Mouse (Mus musculus) lung, embryonic 15.5 days (tissue): ENCODE results near the gene Trio. TPM values are rescaled to one million over a fixed set of nuclear protein-coding genes. Genes with fewer than 3 reads are reported as not detected.

ENCODE experiments used
- ATAC-seq: fragments of 200-750 bp; cut with Nextera tagmentation; 2 replicates; pipeline ENCODE4 v1.8.0; 2017; ENCODE audit warnings: moderate number of reproducible peaks, borderline replicate concordance; ENCODE audit not compliant: low FRiP score, low TSS enrichment; ENCODE audit errors: extremely low read depth
- H3K27ac ChIP-seq: fragments of 300-500 bp; sonication (generic); 2 replicates; pipeline ENCODE4 v1.5.1; 2015; ENCODE audit warnings: moderate library complexity, mild to moderate bottlenecking, inconsistent platforms
- H3K27me3 ChIP-seq: fragments of 300-500 bp; sonication (generic); 2 replicates; pipeline ENCODE4 v1.6.1; 2015; ENCODE audit warnings: inconsistent platforms
- H3K36me3 ChIP-seq: fragments of 300-500 bp; sonication (generic); 2 replicates; pipeline ENCODE4 v1.6.1; 2015; ENCODE audit warnings: inconsistent platforms
- H3K4me1 ChIP-seq: fragments of 300-500 bp; sonication (generic); 2 replicates; pipeline ENCODE4 v1.6.1; 2015; ENCODE audit warnings: inconsistent platforms
- H3K4me2 ChIP-seq: fragments of 300-500 bp; sonication (generic); 2 replicates; pipeline ENCODE4 v1.6.1; 2015; ENCODE audit warnings: inconsistent platforms, mild to moderate bottlenecking, moderate library complexity
- H3K4me3 ChIP-seq: fragments of 300-500 bp; sonication (generic); 2 replicates; pipeline ENCODE4 v1.5.1; 2015; ENCODE audit warnings: mild to moderate bottlenecking, inconsistent platforms
- H3K9ac ChIP-seq: fragments of 300-500 bp; sonication (generic); 2 replicates; pipeline ENCODE4 v1.6.1; 2015; ENCODE audit warnings: inconsistent platforms
- H3K9me3 ChIP-seq: fragments of 300-500 bp; sonication (generic); 2 replicates; pipeline ENCODE4 v1.6.1; 2016; ENCODE audit warnings: inconsistent platforms
- WGBS: fragments of 180-500 bp; shearing (Covaris S2); methylation state at CpG from one replicate; pipeline ENCODE4 v1.1.7; 2015; 5-methylcytosine and 5-hydroxymethylcytosine counted together
- polyA plus RNA-seq: library from polyadenylated mRNA; unstranded; fragments of >200 nt; fragmentation: Nextera tagmentation; extraction: Ambion mirVana; gene quantifications from 2 replicates; pipeline ENCODE4 v1.2.1, GENCODE M21; 2015

Trio gene
- polyA plus RNA-seq, 1 experiment from 2014 or later = 18.7 TPM

DNA sequence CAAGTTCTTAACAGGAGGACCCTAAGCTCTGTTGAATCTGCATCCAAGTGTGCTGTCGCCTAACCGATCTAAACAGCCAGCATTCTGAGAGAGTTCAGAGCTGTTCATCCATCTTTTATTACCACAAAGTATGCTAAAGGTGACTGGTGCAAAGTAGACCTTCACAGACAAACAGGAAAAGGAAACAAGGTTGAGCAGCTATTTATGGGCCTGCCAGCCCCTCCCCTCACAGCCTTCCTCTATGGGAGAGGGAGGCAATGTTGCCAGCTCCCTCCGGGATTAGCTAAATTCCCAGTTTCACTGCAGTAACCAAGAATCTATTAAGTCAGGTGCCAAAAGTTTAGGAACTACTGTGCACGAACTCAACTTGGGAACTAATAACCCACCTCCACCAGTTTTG is 24.3 kb downstream of the Trio start:
- no peak for ATAC-seq
- Histone ChIP-seq H3K9ac (no peak overlapping the region), H3K27ac (no peak overlapping the region), H3K4me3 (no peak overlapping the region), H3K9me3 (no peaks in the 10 kb centered on the region), H3K36me3 (no peaks in the 10 kb centered on the region), H3K4me1 (peaks cover 64% of the 10 kb centered on the region), H3K4me2 (no peak overlapping the region), H3K27me3 (no peaks in the 10 kb centered on the region)
- 54% methylated on average over 4 of the region's 4 CpGs for WGBS

DNA sequence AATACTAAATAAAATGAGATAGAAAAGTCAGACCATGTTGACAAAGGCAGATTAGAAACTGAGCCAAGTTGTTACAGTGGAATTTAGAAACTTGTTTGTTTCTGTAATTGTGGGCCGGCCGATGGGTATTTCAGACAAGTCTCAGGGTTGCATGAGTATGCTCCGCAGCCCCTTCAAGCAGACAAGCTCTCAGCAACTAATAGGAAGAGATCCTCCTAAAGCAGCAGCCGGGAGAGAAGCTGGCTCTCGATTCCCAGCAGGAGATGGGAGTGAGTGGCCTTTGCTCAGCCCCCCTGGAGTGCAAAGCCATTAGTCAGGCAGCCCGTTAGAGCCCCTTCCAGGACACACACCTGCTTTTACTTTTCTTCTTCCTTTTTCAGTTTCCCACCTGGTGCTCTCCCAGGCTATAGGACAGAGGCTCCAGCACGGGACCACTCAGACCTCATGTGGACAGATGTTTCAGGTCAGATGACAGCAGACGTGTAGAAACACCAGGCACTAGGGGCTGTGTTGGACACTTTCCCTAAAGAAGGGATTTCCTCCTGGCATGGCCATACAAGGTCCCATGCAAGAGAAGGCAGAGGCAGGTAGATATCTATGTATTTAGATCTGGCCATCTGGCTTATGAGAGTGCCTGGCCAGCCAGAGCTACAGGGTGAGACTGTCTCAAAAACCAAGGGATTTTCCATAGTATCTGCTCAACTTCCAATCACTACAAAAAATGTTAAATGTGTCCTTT is 26.9 kb downstream of the Trio start:
- H3K36me3 ChIP-seq = no peaks in the 10 kb centered on the region
- peaks cover 71% of the 10 kb centered on the region for H3K4me1 ChIP-seq
- H3K9ac ChIP-seq = no peak overlapping the region
- ATAC-seq = no peak
- 12% methylated on average over 8 of the region's 8 CpGs for WGBS
- H3K4me2 ChIP-seq = no peak overlapping the region
- H3K9me3 ChIP-seq = no peaks in the 10 kb centered on the region
- H3K4me3 ChIP-seq = no peak overlapping the region
- H3K27ac ChIP-seq = no peak overlapping the region
- no peaks in the 10 kb centered on the region for H3K27me3 ChIP-seq

DNA sequence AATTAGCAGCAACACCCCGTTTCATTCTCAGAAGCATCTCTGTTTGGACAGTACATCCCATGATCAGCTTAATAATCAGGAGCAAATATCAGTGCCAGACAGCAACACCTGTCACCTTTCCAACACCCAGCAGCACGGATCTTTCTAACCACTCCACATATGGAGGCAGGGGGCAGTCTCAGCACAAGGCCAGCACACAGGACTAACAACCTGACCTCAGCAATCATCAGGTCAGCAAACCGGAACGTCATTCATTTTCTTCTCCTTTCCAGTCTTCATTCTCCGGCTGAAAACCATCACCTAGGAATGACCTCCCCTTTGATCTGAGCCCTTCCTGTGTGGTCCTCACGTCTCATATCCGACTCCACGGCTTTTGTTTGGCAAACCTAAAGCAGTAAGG is 27.7 kb downstream of the Trio start:
- H3K4me2 ChIP-seq = no peak overlapping the region; the same call in 1 of the 2 replicates
- H3K4me3 ChIP-seq = no peak overlapping the region
- ATAC-seq = no peak
- H3K4me1 ChIP-seq = peaks cover 75% of the 10 kb centered on the region
- H3K9me3 ChIP-seq = no peaks in the 10 kb centered on the region
- no peak overlapping the region for H3K9ac ChIP-seq
- H3K36me3 ChIP-seq = no peaks in the 10 kb centered on the region
- WGBS = 12% methylated on average over 8 of the region's 8 CpGs
- H3K27me3 ChIP-seq = no peaks in the 10 kb centered on the region
- 0 out of 2 replicates have a peak overlapping the region, but pooled peaks have one; percentile 60 for H3K27ac ChIP-seq

DNA sequence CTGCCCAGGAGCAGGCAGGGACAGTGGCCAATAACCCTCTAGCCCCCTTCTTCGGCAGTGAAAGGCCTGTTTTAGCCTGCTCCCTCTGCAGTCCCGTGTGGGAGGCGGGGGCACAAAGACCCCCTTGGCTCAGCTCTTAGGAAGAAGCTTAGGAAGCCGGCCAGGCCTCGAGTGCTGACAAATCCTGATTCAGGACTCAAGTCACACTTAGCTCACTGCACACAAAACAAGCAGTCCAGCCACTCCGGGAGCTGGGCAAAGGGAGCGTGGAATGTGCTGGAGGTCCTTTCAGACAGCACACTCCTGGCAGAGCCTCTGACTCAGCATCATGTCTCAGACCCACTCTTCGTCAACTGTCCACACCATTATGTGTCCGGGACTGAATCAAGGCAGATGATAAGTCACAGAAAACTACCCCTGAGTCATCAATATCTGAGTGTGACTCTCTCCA is 28.2 kb downstream of the Trio start:
- no peak overlapping the region for H3K4me2 ChIP-seq
- H3K9ac ChIP-seq = no peak overlapping the region
- no peaks in the 10 kb centered on the region for H3K27me3 ChIP-seq
- WGBS = 20% methylated on average over 9 of the region's 9 CpGs
- H3K4me3 ChIP-seq = no peak overlapping the region
- H3K36me3 ChIP-seq = no peaks in the 10 kb centered on the region
- peak overlapping the region; percentile 60 for H3K27ac ChIP-seq
- no peaks in the 10 kb centered on the region for H3K9me3 ChIP-seq
- ATAC-seq = peak; percentile 80
- peaks cover 75% of the 10 kb centered on the region for H3K4me1 ChIP-seq

DNA sequence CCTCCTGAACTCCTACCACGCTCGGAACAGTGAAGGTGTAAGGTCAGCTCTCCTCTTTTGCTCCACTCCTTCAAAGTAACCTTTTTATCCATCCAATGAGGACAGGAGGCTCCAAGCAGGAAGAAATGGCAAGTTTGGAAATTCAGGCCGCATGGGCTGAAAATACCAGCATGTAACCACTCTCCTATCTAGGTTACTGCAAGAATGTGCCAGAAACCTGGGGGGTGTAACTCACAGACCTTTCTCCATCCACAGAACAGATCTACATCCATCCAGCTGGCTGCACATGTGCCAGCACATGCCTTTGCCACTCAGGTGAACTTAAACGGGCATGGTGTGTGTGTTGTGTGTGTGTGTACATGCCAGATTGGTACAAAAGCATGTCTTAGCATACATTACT is 28.9 kb downstream of the Trio start:
- no peak overlapping the region for H3K4me3 ChIP-seq
- no peaks in the 10 kb centered on the region for H3K36me3 ChIP-seq
- no peak overlapping the region for H3K9ac ChIP-seq
- 83% methylated on average over 4 of the region's 4 CpGs for WGBS
- peaks cover 80% of the 10 kb centered on the region for H3K4me1 ChIP-seq
- no peak overlapping the region for H3K27ac ChIP-seq
- no peaks in the 10 kb centered on the region for H3K9me3 ChIP-seq
- H3K4me2 ChIP-seq = no peak overlapping the region
- no peaks in the 10 kb centered on the region for H3K27me3 ChIP-seq
- no peak for ATAC-seq

DNA sequence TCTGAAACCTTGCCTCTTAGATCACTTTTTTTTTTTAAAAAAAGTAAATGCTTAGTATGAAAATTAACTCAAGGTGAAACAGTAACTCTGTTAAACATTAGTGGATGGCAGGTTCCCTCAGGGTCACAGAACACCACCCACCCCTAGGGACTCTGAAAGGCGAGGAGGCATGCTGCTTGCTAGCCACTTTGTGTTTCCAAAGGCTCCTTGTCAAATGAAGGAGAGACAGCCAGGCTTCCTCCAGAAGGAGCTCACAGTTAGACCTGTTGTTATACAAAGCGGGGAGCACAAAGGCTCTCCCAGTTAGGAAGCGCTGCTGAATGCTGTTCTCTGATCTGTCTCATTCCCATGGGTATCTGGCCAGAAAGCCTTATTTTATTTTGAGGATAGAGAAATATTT is 30.2 kb downstream of the Trio start:
- Histone ChIP-seq H3K36me3 (no peaks in the 10 kb centered on the region), H3K27ac (no peak overlapping the region), H3K4me3 (no peak overlapping the region), H3K27me3 (no peaks in the 10 kb centered on the region), H3K4me1 (peaks cover 77% of the 10 kb centered on the region), H3K9ac (no peak overlapping the region), H3K4me2 (0 out of 2 replicates have a peak overlapping the region, but pooled peaks have one; percentile 23), H3K9me3 (no peaks in the 10 kb centered on the region)
- ATAC-seq = no peak
- 65% methylated on average over 3 of the region's 3 CpGs for WGBS

DNA sequence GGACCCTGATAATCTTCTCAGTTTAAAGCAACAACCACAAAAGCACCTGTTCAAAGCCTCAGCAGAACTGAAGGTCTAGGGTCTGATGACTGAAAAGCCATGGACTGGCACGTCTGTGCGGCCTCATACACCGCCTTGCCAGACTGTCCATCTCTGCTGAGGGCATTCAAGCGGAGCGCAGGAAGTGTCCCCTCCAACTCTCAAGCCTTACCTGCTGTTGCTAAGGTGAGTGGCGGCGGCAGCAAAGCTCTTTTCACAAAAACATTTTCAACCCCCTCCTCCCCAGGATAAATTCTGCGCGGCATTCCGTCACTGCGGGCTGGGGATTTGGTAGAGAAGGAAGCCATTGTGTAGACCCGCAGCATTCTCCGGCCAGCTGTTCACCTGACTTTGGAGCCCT is 30.8 kb downstream of the Trio start:
- 53% methylated on average over 13 of the region's 13 CpGs for WGBS
- H3K27me3 ChIP-seq = no peaks in the 10 kb centered on the region
- peaks cover 77% of the 10 kb centered on the region for H3K4me1 ChIP-seq
- H3K4me3 ChIP-seq = no peak overlapping the region
- no peaks in the 10 kb centered on the region for H3K36me3 ChIP-seq
- H3K9ac ChIP-seq = no peak overlapping the region
- H3K27ac ChIP-seq = no peak overlapping the region
- H3K9me3 ChIP-seq = no peaks in the 10 kb centered on the region
- no peak for ATAC-seq
- H3K4me2 ChIP-seq = no peak overlapping the region; the same call in 1 of the 2 replicates

DNA sequence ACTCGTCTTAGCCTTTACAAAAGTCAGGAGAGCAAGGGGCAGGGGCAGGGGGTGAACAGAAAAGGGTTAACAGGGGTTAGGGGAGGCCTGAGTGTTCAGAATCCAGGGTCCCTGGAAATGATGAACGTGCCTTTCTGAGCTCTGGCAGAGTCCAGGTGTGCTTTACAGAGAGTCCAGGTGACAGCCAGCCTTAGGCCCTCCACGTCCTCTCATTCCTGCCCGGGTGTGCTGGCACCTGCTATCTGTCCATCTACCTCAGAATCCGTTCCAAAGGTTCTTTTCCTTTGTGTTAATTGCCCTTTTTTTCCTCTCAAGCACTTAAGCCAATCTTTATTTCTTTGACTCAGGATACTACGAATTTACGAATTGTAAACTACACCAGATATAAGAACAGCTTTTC is 32.1 kb downstream of the Trio start:
- Histone ChIP-seq H3K27ac (no peak overlapping the region), H3K4me3 (no peak overlapping the region), H3K4me1 (peaks cover 67% of the 10 kb centered on the region), H3K27me3 (no peaks in the 10 kb centered on the region), H3K9ac (no peak overlapping the region), H3K4me2 (no peak overlapping the region), H3K36me3 (no peaks in the 10 kb centered on the region), H3K9me3 (no peaks in the 10 kb centered on the region)
- 63% methylated on average over 7 of the region's 7 CpGs for WGBS
- no peak for ATAC-seq

DNA sequence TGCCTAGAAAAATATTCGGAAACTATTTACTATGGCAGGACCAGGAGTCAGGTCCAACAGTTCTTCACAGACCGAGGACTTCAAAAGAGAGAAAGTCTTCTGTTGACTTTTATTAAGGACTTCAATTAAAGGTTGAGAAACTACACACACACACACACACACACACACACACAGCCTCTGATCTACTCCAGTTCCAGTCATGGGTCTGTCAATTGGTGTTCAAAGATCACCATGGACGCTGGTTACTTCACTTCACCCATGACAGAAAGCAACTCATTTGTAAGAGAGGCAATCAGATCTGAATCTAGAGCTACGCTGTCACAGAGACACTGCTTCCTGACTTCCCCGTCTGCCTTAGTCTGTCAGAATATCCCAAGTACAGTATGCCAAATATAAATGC is 33.1 kb downstream of the Trio start:
- 26% methylated on average over 5 of the region's 5 CpGs for WGBS
- Histone ChIP-seq H3K27me3 (no peaks in the 10 kb centered on the region), H3K27ac (no peak overlapping the region), H3K9me3 (no peaks in the 10 kb centered on the region), H3K9ac (no peak overlapping the region), H3K4me3 (no peak overlapping the region), H3K4me1 (peaks cover 58% of the 10 kb centered on the region), H3K4me2 (no peak overlapping the region), H3K36me3 (no peaks in the 10 kb centered on the region)
- no peak for ATAC-seq

DNA sequence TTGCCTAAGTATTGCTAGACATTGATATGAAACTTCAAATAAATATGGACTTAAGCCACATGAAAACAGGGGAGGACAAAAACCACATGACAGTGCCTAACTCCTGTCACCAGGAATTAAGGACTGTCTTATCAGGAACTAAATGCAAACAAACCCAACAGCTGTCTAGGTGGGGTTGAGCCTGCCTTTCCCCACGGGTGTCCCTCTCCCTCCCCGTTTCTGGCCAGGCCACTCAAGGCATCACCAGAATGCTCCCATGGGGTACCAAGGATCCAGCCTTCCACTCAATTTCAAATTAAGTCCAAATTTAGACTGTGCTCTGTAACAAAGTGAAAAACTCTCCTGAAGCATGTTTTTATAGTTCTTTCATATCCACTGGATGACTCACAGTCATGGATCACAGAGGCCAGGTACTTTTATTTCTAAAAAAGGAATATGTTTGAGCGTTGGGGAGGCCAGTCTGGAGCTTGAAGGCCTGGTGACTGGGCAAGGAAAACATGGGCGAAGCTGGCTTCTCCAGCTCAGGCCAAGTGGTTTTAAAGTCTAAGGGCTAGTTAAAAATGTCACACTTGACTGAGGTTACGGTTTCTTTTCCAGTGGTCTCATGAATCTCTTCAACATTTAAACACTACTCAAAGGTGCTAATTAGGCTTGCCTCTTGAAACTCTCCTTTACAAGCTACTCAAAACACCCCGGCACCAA is 33.6 kb downstream of the Trio start:
- no peaks in the 10 kb centered on the region for H3K27me3 ChIP-seq
- no peaks in the 10 kb centered on the region for H3K36me3 ChIP-seq
- H3K4me1 ChIP-seq = peaks cover 52% of the 10 kb centered on the region
- H3K9ac ChIP-seq = no peak overlapping the region
- no peaks in the 10 kb centered on the region for H3K9me3 ChIP-seq
- H3K4me2 ChIP-seq = no peak overlapping the region
- WGBS = 53% methylated on average over 6 of the region's 6 CpGs
- no peak overlapping the region for H3K27ac ChIP-seq
- no peak for ATAC-seq
- H3K4me3 ChIP-seq = no peak overlapping the region

DNA sequence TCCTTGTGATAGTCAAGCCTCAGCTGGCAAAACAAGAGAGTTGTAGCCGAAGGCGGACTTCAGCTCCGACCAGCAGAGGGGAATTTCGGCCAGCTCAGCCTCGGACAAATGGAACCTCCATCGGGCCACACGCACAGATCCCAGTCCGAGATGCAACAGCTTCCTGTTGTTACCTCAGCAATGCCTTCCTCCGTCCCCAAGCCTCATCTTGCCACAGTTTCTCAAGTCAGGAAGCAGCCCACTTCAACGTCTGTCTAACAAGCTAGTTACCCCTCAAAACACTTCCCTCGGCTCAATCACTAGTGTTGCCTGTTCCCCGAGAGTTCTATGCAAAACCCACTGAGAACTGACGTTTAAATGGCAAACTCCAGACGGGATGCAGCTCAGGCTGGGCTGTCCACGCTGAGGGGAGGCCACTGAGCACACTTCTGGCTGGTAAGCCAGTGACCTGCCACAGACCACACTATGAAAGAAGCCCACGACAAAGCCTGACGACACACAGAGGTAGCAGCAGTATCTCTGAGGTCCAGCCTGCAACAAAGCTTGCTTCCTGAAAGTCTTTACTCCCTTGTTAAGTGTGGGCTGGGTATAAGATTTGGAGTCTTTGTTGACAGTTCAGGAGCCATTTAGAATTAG is 34.5 kb downstream of the Trio start:
- WGBS = 58% methylated on average over 17 of the region's 17 CpGs
- Histone ChIP-seq H3K4me3 (no peak overlapping the region), H3K4me1 (peaks cover 44% of the 10 kb centered on the region), H3K27ac (no peak overlapping the region), H3K9ac (no peak overlapping the region), H3K27me3 (no peaks in the 10 kb centered on the region), H3K36me3 (no peaks in the 10 kb centered on the region), H3K9me3 (no peaks in the 10 kb centered on the region), H3K4me2 (no peak overlapping the region)
- no peak for ATAC-seq

DNA sequence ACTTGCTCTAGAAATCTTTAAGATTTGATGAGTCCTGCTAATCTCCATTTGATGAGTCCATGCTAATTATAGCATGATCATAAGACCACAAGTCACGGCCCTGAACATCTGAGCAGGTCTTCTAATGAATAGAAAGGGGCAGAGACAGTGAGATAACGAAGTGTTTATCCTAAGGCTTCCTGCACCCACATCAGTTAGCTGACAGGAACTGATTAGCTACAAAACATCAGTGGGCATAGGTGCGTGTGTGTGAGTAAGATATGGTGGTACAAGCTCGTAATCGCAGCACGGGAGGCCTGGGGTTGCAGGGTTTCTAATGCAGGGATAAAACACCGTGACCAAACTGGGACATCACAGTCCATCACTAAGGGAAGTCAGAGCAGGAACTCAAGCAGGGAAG is 37.7 kb downstream of the Trio start:
- Histone ChIP-seq H3K4me2 (no peak overlapping the region), H3K4me3 (no peak overlapping the region), H3K9me3 (no peaks in the 10 kb centered on the region), H3K36me3 (no peaks in the 10 kb centered on the region), H3K27ac (no peak overlapping the region), H3K27me3 (no peaks in the 10 kb centered on the region), H3K9ac (no peak overlapping the region), H3K4me1 (peaks cover 14% of the 10 kb centered on the region)
- ATAC-seq = no peak
- 63% methylated on average over 7 of the region's 7 CpGs for WGBS
